Mouse (Mus musculus): ENCODE results near the gene Spink8. TPM values are rescaled to one million over a fixed set of nuclear protein-coding genes. Genes with fewer than 3 reads are reported as not detected.
"Not testable (repeated sequence)": the region's sequence is repeated elsewhere in the genome, so short reads cannot be mapped to it uniquely, and the experiment has no call there.

Spink8 gene
- polyA plus RNA-seq (2015; fragmentation: Nextera tagmentation; extraction: Ambion mirVana) = 0.18 and 0.67 TPM in 2 replicates

DNA sequence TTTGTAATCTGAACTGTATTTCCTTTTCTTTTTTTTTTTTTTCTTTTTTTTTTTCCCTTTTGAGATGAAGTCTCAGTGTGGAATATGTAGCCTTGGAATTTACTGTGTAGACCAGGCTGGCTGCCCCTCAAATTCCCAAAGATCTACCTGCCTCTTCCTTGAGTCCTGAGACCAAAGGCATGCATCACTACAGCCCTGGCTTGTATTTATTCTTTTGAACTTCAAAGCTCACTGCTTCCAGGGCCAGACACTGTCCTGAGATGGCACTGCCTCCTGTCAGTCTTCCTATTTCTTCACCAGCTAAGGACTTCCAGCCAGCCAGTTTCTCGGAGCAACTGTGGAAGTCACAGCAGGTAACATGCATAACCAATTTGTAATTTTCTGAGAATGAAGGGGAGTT lies at the start of gene Spink8:
Gene Spink8 (plus strand): TSS at position 301 of the 400 bp plus-strand sequence.
- Histone ChIP-seq H3K9ac (ENCODE audit: low read depth, low read length) (no peak within 1 kb of the TSS), H3K4me2 (ENCODE audit: low read depth, low read length) (no peak within 1 kb of the TSS), H3K27ac (ENCODE audit: low read length) (no peak within 1 kb of the TSS), H3K4me1 (ENCODE audit: control insufficient read depth, insufficient read depth, low read length) (no peaks in the 10 kb centered on the region), H3K36me3 (ENCODE audit: control insufficient read depth, insufficient read depth, low read length) (no peaks in the 10 kb centered on the region), H3K27me3 (replicated peaks; ENCODE audit: control insufficient read depth, insufficient read depth, low read length) (no peaks in the 10 kb centered on the region), H3K4me3 (ENCODE audit: low read length) (no peak within 1 kb of the TSS), H3K9me3 (ENCODE audit: control insufficient read depth, low read length) (no peaks in the 10 kb centered on the region)
- ATAC-seq = no peak
- WGBS = 60% methylated on average over 1 of the region's 1 CpGs

DNA sequence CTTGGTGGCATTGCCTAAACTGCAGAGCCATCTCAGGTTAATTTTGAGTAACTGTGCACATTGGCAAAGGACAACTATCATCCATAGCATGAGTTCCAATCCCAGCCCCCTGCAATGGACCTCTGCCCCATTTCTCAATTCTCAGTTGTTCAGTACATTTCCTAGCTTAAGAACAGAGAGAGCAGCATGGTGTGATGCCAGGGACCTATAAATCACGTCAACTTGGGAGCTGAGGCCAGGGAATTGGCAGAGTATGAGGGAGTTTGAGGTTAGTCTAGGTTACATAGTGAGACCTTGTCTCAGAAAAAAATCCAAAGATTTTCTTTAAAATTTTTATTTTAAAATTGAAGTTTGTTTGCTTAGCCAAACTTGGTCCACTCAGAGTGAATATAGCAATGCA lies 45.2 kb upstream of the Spink8 start:
- not testable (repeated sequence) for H3K9me3 ChIP-seq (ENCODE audit: control insufficient read depth, low read length); H3K27me3 ChIP-seq (replicated peaks; ENCODE audit: control insufficient read depth, insufficient read depth, low read length); ATAC-seq; H3K36me3 ChIP-seq (ENCODE audit: control insufficient read depth, insufficient read depth, low read length); H3K4me1 ChIP-seq (ENCODE audit: control insufficient read depth, insufficient read depth, low read length); H3K4me2 ChIP-seq (ENCODE audit: low read depth, low read length); H3K27ac ChIP-seq (ENCODE audit: low read length); H3K9ac ChIP-seq (ENCODE audit: low read depth, low read length); H3K4me3 ChIP-seq (ENCODE audit: low read length)
- WGBS = 74% methylated on average over 1 of the region's 1 CpGs

DNA sequence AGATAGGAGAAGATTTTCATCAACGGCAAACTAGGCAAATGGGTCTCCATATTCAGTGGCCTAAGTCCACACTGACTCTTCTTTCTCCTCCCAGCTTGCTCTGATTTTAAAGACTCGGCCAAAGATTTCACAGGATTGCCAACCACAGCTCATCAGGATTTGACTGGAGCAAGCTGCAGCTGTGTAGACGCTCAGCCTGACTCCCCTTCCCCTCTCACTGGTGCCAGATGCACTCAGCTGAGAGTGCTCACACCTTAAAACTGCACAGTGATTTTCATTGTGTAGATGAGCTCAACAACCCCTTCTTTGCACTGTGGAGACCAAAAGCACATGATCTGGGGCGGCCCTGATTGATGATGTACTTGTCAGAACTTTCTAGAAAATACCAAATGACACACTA lies 21.5 kb upstream of the Spink8 start, which contains the start of gene Fbxw27:
Gene Fbxw27 (minus strand): TSS at position 101 of the 400 bp plus-strand sequence.
- H3K9me3 ChIP-seq (ENCODE audit: control insufficient read depth, low read length); H3K27ac ChIP-seq (ENCODE audit: low read length); H3K9ac ChIP-seq (ENCODE audit: low read depth, low read length); ATAC-seq; H3K4me3 ChIP-seq (ENCODE audit: low read length); H3K36me3 ChIP-seq (ENCODE audit: control insufficient read depth, insufficient read depth, low read length); H3K4me2 ChIP-seq (ENCODE audit: low read depth, low read length); H3K4me1 ChIP-seq (ENCODE audit: control insufficient read depth, insufficient read depth, low read length); H3K27me3 ChIP-seq (replicated peaks; ENCODE audit: control insufficient read depth, insufficient read depth, low read length): not testable (repeated sequence)
- WGBS = 78% methylated on average over 4 of the region's 4 CpGs

DNA sequence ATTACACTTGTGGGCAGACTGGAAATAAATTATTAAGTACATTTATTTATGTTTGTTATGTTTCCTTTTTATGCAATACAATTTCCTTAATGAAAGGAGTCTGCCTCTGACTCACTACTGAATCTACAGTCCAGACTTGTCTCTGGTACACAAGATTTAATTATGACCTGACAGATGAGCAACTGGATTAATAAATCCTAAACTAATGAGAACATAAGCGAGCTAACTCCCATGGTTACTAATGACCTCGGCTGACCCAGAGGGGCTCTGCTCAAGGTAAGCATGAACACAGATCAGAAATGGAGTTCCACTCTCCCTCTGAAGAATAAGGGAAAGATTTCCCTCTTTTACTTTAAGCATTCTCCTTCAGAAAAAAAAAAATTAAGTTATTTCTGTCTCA lies 16.9 kb upstream of the Spink8 start:
- no peak for ATAC-seq
- H3K9ac ChIP-seq (ENCODE audit: low read depth, low read length) = no peak overlapping the region
- WGBS = 60% methylated on average over 2 of the region's 2 CpGs

DNA sequence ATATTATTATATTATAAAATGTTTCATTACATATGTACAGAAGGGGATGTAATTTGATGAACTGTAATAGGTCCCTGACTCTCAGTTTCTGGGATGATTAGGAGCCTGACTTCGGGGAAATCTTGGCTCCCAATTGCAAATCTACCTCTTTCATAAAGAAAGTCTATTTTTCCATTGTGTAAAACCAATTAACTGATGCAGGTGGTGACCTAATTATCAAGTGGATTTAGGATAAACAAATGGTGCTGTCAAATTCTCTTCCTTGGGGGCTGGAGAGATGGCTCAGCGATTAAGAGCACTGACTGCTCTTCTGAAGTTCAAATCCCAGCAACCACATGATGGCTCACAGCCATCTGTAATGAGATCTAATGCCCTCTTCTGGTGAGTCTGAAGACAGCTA lies 16.3 kb upstream of the Spink8 start:
- H3K4me1 ChIP-seq (ENCODE audit: control insufficient read depth, insufficient read depth, low read length) = no peaks in the 10 kb centered on the region
- H3K36me3 ChIP-seq (ENCODE audit: control insufficient read depth, insufficient read depth, low read length) = no peaks in the 10 kb centered on the region
- no peak overlapping the region for H3K9ac ChIP-seq (ENCODE audit: low read depth, low read length)
- 72% methylated on average over 2 of the region's 2 CpGs for WGBS
- no peak overlapping the region for H3K4me2 ChIP-seq (ENCODE audit: low read depth, low read length)
- no peaks in the 10 kb centered on the region for H3K27me3 ChIP-seq (replicated peaks; ENCODE audit: control insufficient read depth, insufficient read depth, low read length)
- ATAC-seq = no peak
- H3K27ac ChIP-seq (ENCODE audit: low read length) = no peak overlapping the region
- H3K4me3 ChIP-seq (ENCODE audit: low read length) = no peak overlapping the region
- H3K9me3 ChIP-seq (ENCODE audit: control insufficient read depth, low read length) = no peaks in the 10 kb centered on the region

More for the DNA sequence above, 16.9 kb upstream of the Spink8 start:
- Histone ChIP-seq H3K36me3 (ENCODE audit: control insufficient read depth, insufficient read depth, low read length) (no peaks in the 10 kb centered on the region), H3K9me3 (ENCODE audit: control insufficient read depth, low read length) (no peaks in the 10 kb centered on the region), H3K27ac (ENCODE audit: low read length) (no peak overlapping the region), H3K4me1 (ENCODE audit: control insufficient read depth, insufficient read depth, low read length) (no peaks in the 10 kb centered on the region), H3K4me2 (ENCODE audit: low read depth, low read length) (no peak overlapping the region), H3K27me3 (replicated peaks; ENCODE audit: control insufficient read depth, insufficient read depth, low read length) (no peaks in the 10 kb centered on the region), H3K4me3 (ENCODE audit: low read length) (no peak overlapping the region)

DNA sequence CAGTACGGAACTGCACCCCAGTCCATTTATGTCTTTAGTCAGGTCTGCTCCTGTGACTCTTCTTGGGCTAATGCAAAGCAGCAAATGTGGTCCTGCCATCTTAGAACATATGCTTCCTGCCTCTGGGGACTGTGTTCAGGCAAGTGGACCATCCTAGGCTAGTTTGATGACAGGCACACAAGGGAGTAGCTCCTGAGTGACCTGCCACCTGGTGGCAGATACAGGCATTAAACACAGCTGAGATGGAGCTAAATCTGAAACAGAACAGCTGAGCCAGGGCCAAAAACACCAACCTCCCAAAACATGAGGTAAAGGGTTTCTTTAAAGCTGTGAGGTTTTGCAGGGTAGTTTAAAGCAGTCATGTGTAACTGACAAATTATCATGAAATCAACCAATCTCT lies 14.0 kb upstream of the Spink8 start:
- H3K4me2 ChIP-seq (ENCODE audit: low read depth, low read length) = no peak overlapping the region
- H3K9ac ChIP-seq (ENCODE audit: low read depth, low read length) = no peak overlapping the region
- H3K4me1 ChIP-seq (ENCODE audit: control insufficient read depth, insufficient read depth, low read length) = no peaks in the 10 kb centered on the region
- no peaks in the 10 kb centered on the region for H3K36me3 ChIP-seq (ENCODE audit: control insufficient read depth, insufficient read depth, low read length)
- no peaks in the 10 kb centered on the region for H3K9me3 ChIP-seq (ENCODE audit: control insufficient read depth, low read length)
- no peak overlapping the region for H3K4me3 ChIP-seq (ENCODE audit: low read length)
- 87% methylated on average over 1 of the region's 1 CpGs for WGBS
- no peak overlapping the region for H3K27ac ChIP-seq (ENCODE audit: low read length)
- H3K27me3 ChIP-seq (replicated peaks; ENCODE audit: control insufficient read depth, insufficient read depth, low read length) = no peaks in the 10 kb centered on the region
- no peak for ATAC-seq

DNA sequence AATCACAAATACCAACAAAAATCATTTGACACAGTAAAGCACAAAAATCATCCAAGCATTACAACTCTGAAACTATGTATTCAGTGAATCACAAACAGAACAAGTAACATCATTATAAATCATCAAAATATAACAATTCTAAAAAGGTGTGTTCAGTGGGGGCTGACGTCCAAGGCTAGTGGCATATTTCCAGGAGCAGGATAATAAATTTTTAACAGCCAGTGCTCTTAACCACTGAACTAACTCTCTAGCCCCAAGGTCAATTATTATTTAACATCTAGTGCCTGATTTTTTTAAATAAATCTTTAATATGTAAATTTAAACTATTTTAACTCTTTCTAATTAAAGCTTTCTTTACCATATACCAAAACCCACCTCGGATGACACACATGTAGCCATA lies 6.5 kb upstream of the Spink8 start:
- H3K36me3 ChIP-seq (ENCODE audit: control insufficient read depth, insufficient read depth, low read length); H3K4me1 ChIP-seq (ENCODE audit: control insufficient read depth, insufficient read depth, low read length); H3K4me3 ChIP-seq (ENCODE audit: low read length); H3K4me2 ChIP-seq (ENCODE audit: low read depth, low read length); H3K27ac ChIP-seq (ENCODE audit: low read length); ATAC-seq; H3K9ac ChIP-seq (ENCODE audit: low read depth, low read length); H3K9me3 ChIP-seq (ENCODE audit: control insufficient read depth, low read length); H3K27me3 ChIP-seq (replicated peaks; ENCODE audit: control insufficient read depth, insufficient read depth, low read length): not testable (repeated sequence)
- WGBS = 65% methylated on average over 2 of the region's 2 CpGs

DNA sequence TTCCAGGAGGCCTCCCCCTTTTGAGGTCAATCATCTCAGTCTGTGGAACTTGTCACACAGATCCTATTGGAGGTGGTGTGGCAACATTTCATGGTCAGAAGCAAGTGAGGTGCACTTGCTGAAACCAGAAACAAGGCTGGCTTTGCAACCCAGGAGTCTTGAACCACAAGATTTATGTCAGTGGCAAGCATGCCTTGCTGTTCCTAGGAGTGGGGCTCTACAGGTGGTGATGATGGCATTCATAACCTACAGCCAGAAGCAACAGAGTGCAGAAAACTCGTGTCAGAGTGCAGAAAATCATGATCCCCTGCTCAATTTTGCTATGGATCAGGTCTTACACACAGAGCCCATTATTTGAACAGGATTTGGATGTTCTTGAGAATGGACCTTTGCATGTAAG lies 5.8 kb upstream of the Spink8 start:
- H3K4me1 ChIP-seq (ENCODE audit: control insufficient read depth, insufficient read depth, low read length) = no peaks in the 10 kb centered on the region
- H3K27ac ChIP-seq (ENCODE audit: low read length) = no peak overlapping the region
- H3K4me2 ChIP-seq (ENCODE audit: low read depth, low read length) = no peak overlapping the region
- H3K36me3 ChIP-seq (ENCODE audit: control insufficient read depth, insufficient read depth, low read length) = no peaks in the 10 kb centered on the region
- H3K27me3 ChIP-seq (replicated peaks; ENCODE audit: control insufficient read depth, insufficient read depth, low read length) = no peaks in the 10 kb centered on the region
- WGBS = 38% methylated on average over 1 of the region's 1 CpGs
- H3K9me3 ChIP-seq (ENCODE audit: control insufficient read depth, low read length) = no peaks in the 10 kb centered on the region
- no peak for ATAC-seq
- H3K9ac ChIP-seq (ENCODE audit: low read depth, low read length) = no peak overlapping the region
- no peak overlapping the region for H3K4me3 ChIP-seq (ENCODE audit: low read length)

DNA sequence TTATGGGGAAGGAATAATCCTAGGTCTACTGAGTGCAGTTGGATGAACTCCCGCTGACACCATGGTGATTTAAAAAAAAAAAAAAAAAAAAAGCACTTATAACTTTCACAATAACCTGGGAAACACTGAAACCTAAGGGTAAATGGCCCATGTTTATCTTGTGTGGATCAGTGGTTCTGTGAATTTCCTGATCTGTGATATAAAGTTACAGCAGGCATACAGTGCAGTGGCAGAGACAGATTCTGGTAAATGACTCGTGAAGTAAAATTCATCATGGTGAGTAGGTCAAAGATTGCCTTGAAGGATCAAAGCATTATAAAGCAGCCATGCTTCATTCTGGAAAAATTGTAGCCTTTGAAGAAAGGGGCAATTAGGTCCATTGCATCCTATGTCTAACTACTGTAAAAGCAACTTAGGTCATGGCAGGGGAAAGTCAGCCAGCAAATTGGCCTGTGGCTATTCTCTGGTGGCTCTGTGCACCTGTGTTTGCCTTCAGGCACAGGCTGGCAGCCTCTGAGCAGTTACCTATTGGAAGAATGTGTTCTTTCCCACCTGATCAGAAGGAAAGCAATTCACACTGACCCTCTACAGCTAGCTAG lies 5.3 kb upstream of the Spink8 start:
- no peak overlapping the region for H3K4me2 ChIP-seq (ENCODE audit: low read depth, low read length)
- 87% methylated on average over 2 of the region's 2 CpGs for WGBS
- H3K27ac ChIP-seq (ENCODE audit: low read length) = no peak overlapping the region
- no peaks in the 10 kb centered on the region for H3K9me3 ChIP-seq (ENCODE audit: control insufficient read depth, low read length)
- no peaks in the 10 kb centered on the region for H3K36me3 ChIP-seq (ENCODE audit: control insufficient read depth, insufficient read depth, low read length)
- H3K27me3 ChIP-seq (replicated peaks; ENCODE audit: control insufficient read depth, insufficient read depth, low read length) = no peaks in the 10 kb centered on the region
- no peaks in the 10 kb centered on the region for H3K4me1 ChIP-seq (ENCODE audit: control insufficient read depth, insufficient read depth, low read length)
- H3K4me3 ChIP-seq (ENCODE audit: low read length) = no peak overlapping the region
- no peak overlapping the region for H3K9ac ChIP-seq (ENCODE audit: low read depth, low read length)
- ATAC-seq = no peak

DNA sequence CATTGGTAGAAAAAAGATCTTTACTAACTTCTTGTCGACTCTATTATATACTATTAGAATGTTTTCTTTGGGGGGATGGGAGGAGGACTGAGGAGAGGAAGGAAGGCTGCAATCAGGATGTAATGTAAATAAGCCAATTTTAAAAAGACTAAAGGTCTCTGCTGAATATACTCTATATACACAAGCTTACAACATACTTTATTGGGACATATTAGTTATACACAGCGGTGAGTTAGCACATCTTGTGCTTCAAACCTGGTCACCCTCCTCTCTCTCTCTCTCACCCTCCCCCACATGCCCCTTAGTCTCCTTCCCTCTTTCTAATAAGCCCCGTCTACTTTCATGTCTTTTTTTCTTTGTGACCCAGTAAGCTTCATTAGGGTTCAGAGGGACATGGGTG lies 4.2 kb upstream of the Spink8 start:
- H3K27ac ChIP-seq (ENCODE audit: low read length) = no peak overlapping the region
- no peak overlapping the region for H3K4me2 ChIP-seq (ENCODE audit: low read depth, low read length)
- no peak for ATAC-seq
- no peaks in the 10 kb centered on the region for H3K9me3 ChIP-seq (ENCODE audit: control insufficient read depth, low read length)
- no peaks in the 10 kb centered on the region for H3K4me1 ChIP-seq (ENCODE audit: control insufficient read depth, insufficient read depth, low read length)
- H3K36me3 ChIP-seq (ENCODE audit: control insufficient read depth, insufficient read depth, low read length) = no peaks in the 10 kb centered on the region
- no peak overlapping the region for H3K9ac ChIP-seq (ENCODE audit: low read depth, low read length)
- WGBS = 48% methylated on average over 3 of the region's 3 CpGs
- H3K27me3 ChIP-seq (replicated peaks; ENCODE audit: control insufficient read depth, insufficient read depth, low read length) = no peaks in the 10 kb centered on the region
- no peak overlapping the region for H3K4me3 ChIP-seq (ENCODE audit: low read length)

Measured in intestine, embryonic 16.5 days (tissue).